Mouse (Mus musculus) intestine, postnatal 0 days (tissue): Measurements from ENCODE around the gene Tceal7. TPM values are rescaled to one million over a fixed set of nuclear protein-coding genes. Genes with fewer than 3 reads are reported as not detected.

Experiments
- ATAC-seq: fragments of 200-750 bp; cut with Nextera tagmentation; 2 replicates; pipeline ENCODE4 v1.8.0; 2017; ENCODE audit warnings: mild to moderate bottlenecking, moderate TSS enrichment, moderate library complexity
- H3K27ac ChIP-seq: fragments of 300-500 bp; sonication (generic); 2 replicates; pipeline ENCODE4 v1.5.1; 2014; ENCODE audit warnings: mild to moderate bottlenecking, low read depth, low read length, moderate library complexity
- H3K27me3 ChIP-seq: fragments of 300-500 bp; sonication (generic); replicated peaks from 2 replicates; pipeline ENCODE4 v1.6.1; 2014; ENCODE audit warnings: low read length, mixed read lengths; ENCODE audit not compliant: control insufficient read depth, insufficient read depth
- H3K36me3 ChIP-seq: fragments of 300-500 bp; sonication (generic); 2 replicates; pipeline ENCODE4 v1.6.1; 2014; ENCODE audit warnings: mild to moderate bottlenecking, moderate library complexity; ENCODE audit not compliant: control insufficient read depth, insufficient read depth
- H3K4me1 ChIP-seq: fragments of 300-500 bp; sonication (generic); replicated peaks from 2 replicates; pipeline ENCODE4 v1.6.1; 2014; ENCODE audit warnings: antibody characterized with exemption, low read length, mixed read lengths; ENCODE audit not compliant: control insufficient read depth, insufficient read depth
- H3K4me2 ChIP-seq: fragments of 300-500 bp; sonication (generic); replicated peaks from 2 replicates; pipeline ENCODE4 v1.6.1; 2014; ENCODE audit warnings: low read depth, mild to moderate bottlenecking, moderate library complexity
- H3K4me3 ChIP-seq: fragments of 300-500 bp; sonication (generic); 2 replicates; pipeline ENCODE4 v1.5.1; 2014; ENCODE audit warnings: low read depth, low read length
- H3K9ac ChIP-seq: fragments of 300-500 bp; sonication (generic); 2 replicates; pipeline ENCODE4 v1.6.1; 2014; ENCODE audit warnings: mild to moderate bottlenecking, low read depth, low read length
- H3K9me3 ChIP-seq: fragments of 300-500 bp; sonication (generic); 2 replicates; pipeline ENCODE4 v1.6.1; 2016; ENCODE audit warnings: mixed run types; ENCODE audit not compliant: control insufficient read depth
- CTCF ChIP-seq: sonication (generic); IDR thresholded peaks from 2 replicates; pipeline ENCODE4 v1.5.1; 2016; ENCODE audit warnings: low read depth, mild to moderate bottlenecking, control low read depth, antibody characterized with exemption, moderate library complexity
- WGBS: fragments of 180-500 bp; shearing (Covaris S2); extraction: QIAGEN DNeasy Blood & Tissue Kit; methylation state at CpG from one replicate; pipeline ENCODE4 v1.1.7; 2014; 5-methylcytosine and 5-hydroxymethylcytosine counted together
- polyA plus RNA-seq: library from polyadenylated mRNA; unstranded; fragments of >200 nt; fragmentation: Nextera tagmentation; extraction: Ambion mirVana; gene quantifications from 2 replicates; pipeline ENCODE4 v1.2.1, GENCODE M21; 2015

Gene Tceal7
- polyA plus RNA-seq, 1 experiment from 2014 or later: 0.37 TPM

DNA sequence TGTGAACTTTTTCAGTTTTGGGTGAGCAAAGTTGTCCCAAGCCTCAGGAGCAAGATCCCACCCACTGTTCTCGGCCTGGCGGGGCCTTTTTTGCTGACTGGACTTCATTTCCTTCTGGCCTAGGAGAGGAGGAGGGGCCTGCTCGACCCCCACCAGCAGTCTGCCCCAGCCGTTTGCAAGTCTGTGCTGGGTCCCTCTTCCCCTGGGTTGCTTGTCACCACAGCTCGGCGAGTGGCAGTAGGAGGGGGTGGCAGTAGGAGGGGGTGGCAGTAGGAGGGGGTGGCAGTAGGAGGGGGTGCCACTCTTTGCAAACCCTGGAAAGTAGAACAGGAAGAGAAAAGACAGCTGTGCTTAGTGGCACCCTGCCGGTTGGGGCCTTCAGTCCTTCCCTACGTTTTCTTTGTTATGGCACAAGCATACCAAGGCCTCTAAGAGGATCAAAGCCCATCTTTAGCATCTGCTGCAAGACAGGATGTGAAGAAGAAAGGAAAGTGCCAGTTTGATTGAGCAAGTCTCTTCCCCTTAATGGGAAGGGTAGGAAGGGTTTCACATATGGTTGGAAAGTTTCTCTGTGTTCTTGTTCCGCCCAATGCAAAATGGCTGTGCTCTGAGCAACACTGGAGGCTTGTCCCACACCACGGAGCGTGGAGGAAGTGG, 33.6 kb upstream of the Tceal7 start:
- no peaks in the 10 kb centered on the region for H3K27me3 ChIP-seq
- H3K4me1 ChIP-seq: no peaks in the 10 kb centered on the region
- no peak for TF ChIP-seq CTCF
- WGBS: 41% methylated on average over 11 of the region's 11 CpGs
- no peak overlapping the region for H3K9ac ChIP-seq
- no peak overlapping the region for H3K4me2 ChIP-seq
- no peak for ATAC-seq
- no peaks in the 10 kb centered on the region for H3K36me3 ChIP-seq
- no peak overlapping the region for H3K27ac ChIP-seq
- H3K9me3 ChIP-seq: no peaks in the 10 kb centered on the region
- H3K4me3 ChIP-seq: no peak overlapping the region

DNA sequence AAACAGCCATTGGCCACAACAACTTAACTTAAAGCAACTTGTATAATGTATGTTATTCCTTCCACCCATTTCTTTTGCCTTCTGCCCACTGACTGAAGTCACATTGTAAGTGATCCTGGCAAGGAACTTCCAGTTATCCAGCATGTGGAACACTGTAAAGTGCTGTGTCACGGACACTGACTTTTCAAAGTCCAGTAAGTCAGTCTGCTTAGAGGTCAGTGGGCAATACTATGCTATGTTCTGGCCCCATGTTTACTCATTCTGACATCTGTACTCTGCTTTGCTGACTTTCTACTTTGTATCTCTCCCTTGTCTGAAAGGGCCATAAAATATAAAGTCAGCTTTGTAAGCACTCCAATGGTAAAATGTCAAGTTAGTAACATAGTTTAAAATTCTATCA, 31.5 kb upstream of the Tceal7 start:
- Histone ChIP-seq H3K27ac (no peak overlapping the region), H3K9ac (no peak overlapping the region), H3K9me3 (no peaks in the 10 kb centered on the region), H3K27me3 (no peaks in the 10 kb centered on the region), H3K4me1 (no peaks in the 10 kb centered on the region), H3K4me3 (no peak overlapping the region), H3K36me3 (no peaks in the 10 kb centered on the region), H3K4me2 (no peak overlapping the region)
- TF ChIP-seq CTCF: no peak
- WGBS: 70% methylated on average over 1 of the region's 1 CpGs
- peak; percentile 77 for ATAC-seq

DNA sequence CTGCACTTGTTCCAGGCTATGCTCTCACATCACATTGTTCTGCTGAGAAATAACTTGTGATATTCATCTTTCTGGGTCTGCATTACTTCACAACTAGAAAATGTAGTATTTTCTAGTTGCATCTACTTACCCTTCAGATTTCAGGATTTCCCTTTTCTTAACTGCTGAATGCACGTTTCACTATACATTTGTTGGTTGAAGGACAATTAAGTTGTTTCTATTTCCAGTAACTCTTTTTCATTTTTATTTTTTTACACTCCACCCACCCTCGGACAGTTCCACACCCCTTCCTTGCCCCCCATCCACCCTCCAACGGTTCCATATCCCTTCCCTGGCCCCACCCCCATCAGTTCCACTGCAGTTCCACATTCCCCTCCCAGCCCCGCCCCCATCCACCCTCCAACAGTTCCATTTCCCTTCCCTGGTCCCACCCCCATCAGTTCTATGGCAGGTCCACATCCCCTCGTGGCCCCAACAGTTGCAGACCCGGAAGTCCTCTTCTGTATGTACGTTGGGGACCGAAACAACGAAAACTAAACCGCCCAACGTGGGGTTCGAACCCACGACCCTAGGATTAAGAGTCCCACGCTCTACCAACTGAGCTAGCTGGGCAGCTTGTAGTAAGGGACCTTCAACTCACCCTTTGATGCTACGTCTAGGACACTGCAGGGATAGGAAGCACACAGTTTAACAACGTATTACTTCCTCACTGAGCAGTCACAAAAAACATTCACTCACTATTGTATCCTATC, 19.2 kb upstream of the Tceal7 start:
- H3K27me3 ChIP-seq: no peaks in the 10 kb centered on the region
- H3K9me3 ChIP-seq: no peaks in the 10 kb centered on the region
- H3K4me3 ChIP-seq: no peak overlapping the region
- H3K27ac ChIP-seq: no peak overlapping the region
- H3K4me2 ChIP-seq: no peak overlapping the region
- no peak for ATAC-seq
- no peak for TF ChIP-seq CTCF
- 80% methylated on average over 16 of the region's 16 CpGs for WGBS
- no peak overlapping the region for H3K9ac ChIP-seq
- no peaks in the 10 kb centered on the region for H3K4me1 ChIP-seq
- no peaks in the 10 kb centered on the region for H3K36me3 ChIP-seq

DNA sequence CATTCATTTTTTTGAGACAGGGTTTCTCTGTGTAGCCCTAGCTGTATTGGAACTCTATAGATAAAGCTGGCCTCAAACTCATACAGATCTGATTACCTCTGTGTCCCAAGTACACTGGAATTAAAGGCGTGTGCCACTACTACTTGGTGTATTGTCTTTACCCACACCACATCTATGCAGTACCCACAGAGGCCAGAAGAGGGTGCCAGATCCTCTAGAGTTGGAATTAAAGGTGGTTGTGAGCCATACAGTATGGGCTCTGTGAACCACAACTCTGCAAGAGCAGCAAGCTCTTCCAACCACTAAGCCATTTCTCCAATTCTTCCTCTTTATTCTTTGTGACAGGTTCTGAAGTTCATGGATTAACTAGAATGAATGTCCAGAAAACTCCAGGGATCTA, 17.7 kb upstream of the Tceal7 start:
- Histone ChIP-seq H3K27me3 (no peaks in the 10 kb centered on the region), H3K4me2 (no peak overlapping the region), H3K9me3 (no peaks in the 10 kb centered on the region), H3K9ac (no peak overlapping the region), H3K4me1 (no peaks in the 10 kb centered on the region), H3K27ac (no peak overlapping the region), H3K36me3 (no peaks in the 10 kb centered on the region), H3K4me3 (no peak overlapping the region)
- ATAC-seq: no peak
- 81% methylated on average over 1 of the region's 1 CpGs for WGBS
- peak; percentile 71 for TF ChIP-seq CTCF

DNA sequence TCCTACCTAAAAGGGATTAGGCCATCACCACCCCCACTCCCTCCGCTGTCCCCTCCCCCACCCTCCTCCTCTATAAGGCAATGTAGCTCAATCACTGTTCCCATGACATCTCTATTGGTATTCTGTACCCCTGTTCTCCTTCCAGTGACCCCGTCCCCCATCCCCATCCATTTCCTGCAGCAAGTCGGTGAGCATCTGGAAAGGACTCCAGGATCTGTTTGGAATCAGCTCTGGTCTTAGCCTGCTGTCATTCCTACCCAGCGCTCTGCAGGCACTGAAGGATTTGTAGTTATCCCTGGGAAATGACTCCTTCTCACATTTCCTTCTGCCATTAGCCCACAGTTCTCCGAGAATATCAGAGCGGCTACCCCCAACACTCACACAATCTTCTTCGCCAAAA, 11.3 kb upstream of the Tceal7 start:
- peak overlapping the region; percentile 62 for H3K4me2 ChIP-seq
- TF ChIP-seq CTCF: no peak
- no peak overlapping the region for H3K9ac ChIP-seq
- peak overlapping the region; percentile 33 for H3K4me3 ChIP-seq
- no peaks in the 10 kb centered on the region for H3K9me3 ChIP-seq
- no peaks in the 10 kb centered on the region for H3K27me3 ChIP-seq
- WGBS: 33% methylated on average over 7 of the region's 7 CpGs
- H3K27ac ChIP-seq: no peak overlapping the region
- H3K36me3 ChIP-seq: no peaks in the 10 kb centered on the region
- H3K4me1 ChIP-seq: no peaks in the 10 kb centered on the region
- ATAC-seq: no peak

DNA sequence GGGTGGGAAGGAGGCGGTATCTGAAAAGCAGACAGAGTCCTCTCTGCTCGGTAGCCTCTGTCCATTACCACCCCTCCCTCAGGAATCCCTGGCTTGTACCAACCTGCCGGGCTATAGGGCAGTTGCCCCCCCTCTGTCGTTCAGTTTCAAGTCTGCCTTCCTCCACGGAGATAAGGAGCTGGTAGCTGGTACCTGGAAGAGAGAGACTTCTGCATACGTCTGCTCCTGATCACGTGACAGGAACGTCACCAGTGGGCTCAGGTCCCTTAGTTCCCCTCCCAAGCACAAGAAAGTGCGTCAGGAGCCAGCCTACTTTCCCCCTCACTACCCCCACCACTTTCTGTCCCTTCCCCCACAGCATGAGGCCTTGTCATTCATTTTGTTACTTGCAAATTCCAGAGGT, 10.9 kb upstream of the Tceal7 start, which contains the start of gene Tceal5:
Tceal5 (minus strand) TSS at position 213 of the 403 bp plus-strand sequence.
- no peak within 1 kb of the TSS for H3K9ac ChIP-seq
- peak within 1 kb of the TSS; percentile 62 for H3K4me2 ChIP-seq
- no peaks in the 10 kb centered on the region for H3K36me3 ChIP-seq
- H3K27me3 ChIP-seq: no peaks in the 10 kb centered on the region
- WGBS: 16% methylated on average over 9 of the region's 9 CpGs
- H3K4me3 ChIP-seq: peak within 1 kb of the TSS; percentile 33
- TF ChIP-seq CTCF: no peak
- no peak for ATAC-seq
- no peaks in the 10 kb centered on the region for H3K4me1 ChIP-seq
- H3K27ac ChIP-seq: no peak within 1 kb of the TSS
- H3K9me3 ChIP-seq: no peaks in the 10 kb centered on the region
